Mouse (Mus musculus) left cerebral cortex, adult 2 months (tissue): Measurements from ENCODE around the gene Dcaf8. TPM values are rescaled to one million over a fixed set of nuclear protein-coding genes. Genes with fewer than 3 reads are reported as not detected.

Experiments
- DNase-seq, 2 experiments: peaks; one replicate each; pipeline ENCODE4 v3.0.0; 2021 to 2022; ENCODE audit warnings: low spot score in 2 of 2, mixed read lengths in 1 of 2; ENCODE audit errors: extremely low spot score in 1 of 2
- H3K27ac ChIP-seq: fragments of 200-600 bp; 2 replicates; pipeline ENCODE4 v1.8.1; 2022
- H3K4me3 ChIP-seq: fragments of 200-600 bp; 2 replicates; pipeline ENCODE4 v1.8.1; 2022
- CTCF ChIP-seq: fragments of 200-600 bp; IDR thresholded peaks from 2 replicates; pipeline ENCODE4 v1.8.1; 2022; ENCODE audit warnings: antibody characterized with exemption, mild to moderate bottlenecking, moderate library complexity
- intact Hi-C: fragments of 180-260 bp; cut with DNase I; formaldehyde crosslinking; loops from one replicate; pipeline ENCODE4 v1.15.1; 2025
- total RNA-seq, 2 experiments: library from RNA; stranded (reverse); gene quantifications; 2 replicates each; pipeline ENCODE4 v1.2.3; 2021

The Dcaf8 gene
- total RNA-seq, 2 experiments from 2014 or later, result 115 to 121 TPM

- Histone ChIP-seq H3K27ac (peak overlapping the region; percentile 98), H3K4me3 (peak overlapping the region; percentile 98)
- intact Hi-C loops, result loop anchor here (1.0 kb wide), 1 partner anchor 163 kb away; no protein-coding TSS in a partner anchor
- DNase-seq, result no peak
- TF ChIP-seq CTCF, result no peak
Observed at GRCm38 (mm10) chr1:172148955-172149815, 1.3 kb downstream of the Dcaf8 start.

- intact Hi-C loops, result no loop called here
- Histone ChIP-seq H3K27ac (no peak overlapping the region), H3K4me3 (no peak overlapping the region)
- no peak for TF ChIP-seq CTCF
- DNase-seq, result no peak
Observed at GRCm38 (mm10) chr1:172154536-172154935, 6.7 kb downstream of the Dcaf8 start.

GRCm38 (mm10) chr1:172155518-172155917, 7.6 kb downstream of the Dcaf8 start:
- TF ChIP-seq CTCF, result no peak
- intact Hi-C loops, result no loop called here
- DNase-seq, result no peak
- Histone ChIP-seq H3K4me3 (no peak overlapping the region), H3K27ac (no peak overlapping the region)

- no peak overlapping the region for H3K4me3 ChIP-seq
- no peak for DNase-seq
- no peak for TF ChIP-seq CTCF
- intact Hi-C loops, result no loop called here
- H3K27ac ChIP-seq, result no peak overlapping the region
Observed at GRCm38 (mm10) chr1:172159970-172160369, 12.1 kb downstream of the Dcaf8 start.

GRCm38 (mm10) chr1:172160508-172160907, 12.6 kb downstream of the Dcaf8 start:
- intact Hi-C loops, result no loop called here
- DNase-seq, result no peak
- no peak overlapping the region for H3K4me3 ChIP-seq
- no peak overlapping the region for H3K27ac ChIP-seq
- no peak for TF ChIP-seq CTCF

GRCm38 (mm10) chr1:172162009-172162408, 14.1 kb downstream of the Dcaf8 start:
- peak; percentile 73 for TF ChIP-seq CTCF
- intact Hi-C loops, result loop anchor here (1.0 kb wide), 1 partner anchor 148 kb away; no protein-coding TSS in a partner anchor
- no peak for DNase-seq
- no peak overlapping the region for H3K4me3 ChIP-seq
- no peak overlapping the region for H3K27ac ChIP-seq

GRCm38 (mm10) chr1:172162959-172163358, 15.1 kb downstream of the Dcaf8 start:
- Histone ChIP-seq H3K4me3 (no peak overlapping the region), H3K27ac (no peak overlapping the region)
- no peak for DNase-seq
- TF ChIP-seq CTCF, result no peak
- intact Hi-C loops, result loop anchor here (1.0 kb wide), 1 partner anchor 147 kb away; no protein-coding TSS in a partner anchor

GRCm38 (mm10) chr1:172167911-172168310, 20.0 kb downstream of the Dcaf8 start:
- no peak for DNase-seq
- no peak for TF ChIP-seq CTCF
- Histone ChIP-seq H3K27ac (no peak overlapping the region), H3K4me3 (no peak overlapping the region)
- intact Hi-C loops, result loop anchor here (5.0 kb wide), 1 partner anchor 49 kb away; the partner anchor contains the start of gene Casq1

- DNase-seq, result no peak
- no peak for TF ChIP-seq CTCF
- Histone ChIP-seq H3K4me3 (no peak overlapping the region), H3K27ac (no peak overlapping the region)
- intact Hi-C loops, result loop anchor here (5.0 kb wide), 1 partner anchor 47 kb away; the partner anchor contains the start of gene Casq1
Observed at GRCm38 (mm10) chr1:172169809-172170208, 21.9 kb downstream of the Dcaf8 start.

GRCm38 (mm10) chr1:172172381-172172780, 24.5 kb downstream of the Dcaf8 start:
- Histone ChIP-seq H3K4me3 (no peak overlapping the region), H3K27ac (no peak overlapping the region)
- no peak for DNase-seq
- intact Hi-C loops, result no loop called here
- TF ChIP-seq CTCF, result no peak

- intact Hi-C loops, result no loop called here
- DNase-seq, result no peak
- H3K27ac ChIP-seq, result no peak overlapping the region
- no peak overlapping the region for H3K4me3 ChIP-seq
- TF ChIP-seq CTCF, result no peak
Observed at GRCm38 (mm10) chr1:172173181-172173580, 25.3 kb downstream of the Dcaf8 start.

GRCm38 (mm10) chr1:172177791-172178190, 29.9 kb downstream of the Dcaf8 start:
- H3K27ac ChIP-seq, result no peak overlapping the region
- TF ChIP-seq CTCF, result no peak
- intact Hi-C loops, result no loop called here
- H3K4me3 ChIP-seq, result no peak overlapping the region
- no peak for DNase-seq

GRCm38 (mm10) chr1:172179102-172179501, 31.2 kb downstream of the Dcaf8 start:
- no peak for TF ChIP-seq CTCF
- no peak for DNase-seq
- intact Hi-C loops, result no loop called here
- H3K4me3 ChIP-seq, result no peak overlapping the region
- no peak overlapping the region for H3K27ac ChIP-seq
